Mouse (Mus musculus) heart, postnatal 0 days (tissue): Measurements from ENCODE around the gene Ssbp2. TPM values are rescaled to one million over a fixed set of nuclear protein-coding genes. Genes with fewer than 3 reads are reported as not detected.
A peak's percentile ranks its signal among the peaks of the same experiment; 100 is the strongest.

Source experiments
- ATAC-seq: fragments of 200-750 bp; cut with Nextera tagmentation; 2 replicates; pipeline ENCODE4 v1.8.0; 2017; ENCODE audit warnings: low read depth, moderate number of reproducible peaks, moderate library complexity; ENCODE audit not compliant: insufficient read depth
- DNase-seq: peaks from one replicate; pipeline ENCODE4 v3.0.0-alpha.2; 2016; ENCODE audit warnings: low spot score
- H3K27ac ChIP-seq: fragments of 300-500 bp; sonication (generic); 2 replicates; pipeline ENCODE4 v1.5.1; 2014; ENCODE audit warnings: low read depth, mild to moderate bottlenecking
- H3K27me3 ChIP-seq: fragments of 300-500 bp; sonication (generic); 2 replicates; pipeline ENCODE4 v1.6.1; 2014; ENCODE audit warnings: low read length, mixed read lengths; ENCODE audit not compliant: control insufficient read depth, insufficient read depth
- H3K36me3 ChIP-seq: fragments of 300-500 bp; sonication (generic); replicated peaks from 2 replicates; pipeline ENCODE4 v1.6.1; 2014; ENCODE audit warnings: low read length, mixed read lengths; ENCODE audit not compliant: control insufficient read depth, insufficient read depth
- H3K4me1 ChIP-seq: fragments of 300-500 bp; sonication (generic); 2 replicates; pipeline ENCODE4 v1.6.1; 2014; ENCODE audit warnings: antibody characterized with exemption; ENCODE audit not compliant: control insufficient read depth, insufficient read depth
- H3K4me2 ChIP-seq: fragments of 300-500 bp; sonication (generic); 2 replicates; pipeline ENCODE4 v1.6.1; 2014; ENCODE audit warnings: low read depth, mild to moderate bottlenecking, low read length, moderate library complexity
- H3K4me3 ChIP-seq: fragments of 300-500 bp; sonication (generic); 2 replicates; pipeline ENCODE4 v1.5.1; 2014; ENCODE audit warnings: low read depth, low read length
- H3K9ac ChIP-seq: fragments of 300-500 bp; sonication (generic); replicated peaks from 2 replicates; pipeline ENCODE4 v1.6.1; 2014; ENCODE audit warnings: low read depth, low read length, mixed read lengths
- H3K9me3 ChIP-seq: fragments of 300-500 bp; sonication (generic); replicated peaks from 2 replicates; pipeline ENCODE4 v1.6.1; 2016; ENCODE audit warnings: low read length; ENCODE audit not compliant: control insufficient read depth
- CTCF ChIP-seq: IDR thresholded peaks from 2 replicates; pipeline ENCODE4 v1.5.1; 2016; ENCODE audit warnings: antibody characterized with exemption, control low read depth, low read depth
- EP300 ChIP-seq: IDR thresholded peaks from 2 replicates; pipeline ENCODE4 v1.6.1; 2016; ENCODE audit warnings: antibody characterized with exemption, low read depth
- WGBS: fragments of 180-500 bp; shearing (Covaris S2); extraction: QIAGEN DNeasy Blood & Tissue Kit; methylation state at CpG from one replicate; pipeline ENCODE4 v1.1.7; 2014; 5-methylcytosine and 5-hydroxymethylcytosine counted together
- polyA plus RNA-seq: library from polyadenylated mRNA; unstranded; fragments of >200 nt; fragmentation: Nextera tagmentation; extraction: Ambion mirVana; gene quantifications from 2 replicates; pipeline ENCODE4 v1.2.1, GENCODE M21; 2015
- total RNA-seq: library from RNA; depleted of rRNA; stranded (reverse); fragments of >200 nt; gene quantifications from 2 replicates; pipeline ENCODE4 v1.2.3, GENCODE M21; 2014; ENCODE audit warnings: low replicate concordance; rRNA removed

Gene Ssbp2
- total RNA-seq (74.2 and 85.1 TPM in 2 replicates), polyA plus RNA-seq (70.8 and 75.7 TPM in 2 replicates)

DNA sequence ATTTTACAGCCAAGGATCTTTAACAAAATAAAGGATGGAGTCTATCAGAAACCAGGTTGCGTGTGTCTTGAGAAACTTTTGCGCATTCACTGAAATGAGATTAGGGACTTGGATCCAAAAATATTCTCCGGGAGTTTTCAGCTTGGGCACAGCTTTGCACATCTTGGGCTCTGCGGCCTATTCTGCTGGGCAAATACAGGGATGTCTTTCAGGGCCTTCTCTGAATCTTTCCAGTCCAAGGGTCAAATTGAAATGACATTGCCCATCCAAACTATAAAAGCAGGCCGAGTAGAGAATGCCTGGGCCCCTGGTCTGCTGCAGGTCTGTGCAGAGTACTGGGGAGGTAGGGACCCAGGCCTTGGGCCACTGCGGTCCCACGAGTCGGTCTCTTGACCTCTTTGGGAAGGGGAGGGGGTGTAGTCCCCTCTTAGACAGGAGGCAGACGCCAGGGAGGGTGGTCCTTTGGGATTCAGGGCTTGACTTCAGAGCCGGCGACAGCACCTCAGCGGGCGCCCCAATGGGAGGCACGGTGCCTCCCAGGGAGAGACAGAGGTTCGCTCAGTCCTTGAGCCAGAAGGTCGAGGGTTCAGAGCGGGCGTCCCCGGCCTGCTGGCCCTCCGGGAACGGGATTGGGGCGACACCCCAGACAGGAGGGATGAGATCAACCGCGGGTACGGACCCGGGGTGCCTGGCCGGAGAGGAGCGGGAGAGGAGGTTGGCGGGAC lies at the start of gene Ssbp2:
Gene Ssbp2 (plus strand): TSS at position 388 of the 725 bp plus-strand sequence.
- Histone ChIP-seq H3K27me3 (no peaks in the 10 kb centered on the region), H3K4me1 (peaks cover 17% of the 10 kb centered on the region), H3K4me2 (peak within 1 kb of the TSS; percentile 84), H3K9me3 (no peaks in the 10 kb centered on the region), H3K36me3 (no peaks in the 10 kb centered on the region), H3K4me3 (peak within 1 kb of the TSS; percentile 81), H3K27ac (peak within 1 kb of the TSS; percentile 96), H3K9ac (peak within 1 kb of the TSS; percentile 87)
- peak; percentile 52 for ATAC-seq
- 11% methylated on average over 23 of the region's 29 CpGs for WGBS
- DNase-seq: no peak
- TF ChIP-seq CTCF (no peak), EP300 (no peak)

DNA sequence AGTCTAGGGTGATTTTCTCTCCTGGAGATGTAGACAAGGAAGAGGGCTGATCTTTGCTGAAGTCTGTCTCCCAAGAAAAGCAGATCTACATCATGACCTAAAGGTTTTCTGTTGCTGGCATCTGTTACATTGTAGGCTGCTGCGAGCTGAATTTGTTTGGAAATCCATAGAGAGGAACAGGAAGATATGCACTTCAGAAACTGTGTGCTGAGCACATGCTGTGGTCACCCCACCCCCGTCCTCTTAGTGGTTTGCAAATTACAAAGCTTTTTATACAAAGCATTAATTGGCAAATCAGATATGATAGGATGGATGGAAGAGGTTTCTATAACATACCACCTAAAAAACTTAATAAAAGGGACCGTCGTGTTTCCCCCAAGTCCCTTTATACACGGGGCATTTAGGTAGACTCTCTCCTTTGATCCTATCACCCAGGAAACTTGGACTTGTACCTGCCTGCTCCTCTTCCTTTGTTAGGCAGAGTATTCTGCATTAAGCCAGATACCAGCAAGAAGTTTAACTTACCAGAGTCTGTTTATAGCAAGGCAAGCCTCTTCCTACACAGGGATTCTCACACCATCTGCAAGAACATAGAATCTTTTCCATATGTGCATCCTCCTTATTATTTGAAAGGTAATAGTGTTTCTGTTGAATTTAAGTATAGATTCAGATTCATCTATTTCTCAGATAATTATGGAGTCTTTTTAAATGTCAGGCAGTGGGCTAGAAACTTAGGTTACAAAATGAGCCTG lies 46.2 kb upstream of the Ssbp2 start:
- ATAC-seq: no peak
- Histone ChIP-seq H3K9me3 (no peaks in the 10 kb centered on the region), H3K9ac (no peak overlapping the region), H3K4me3 (no peak overlapping the region), H3K27ac (no peak overlapping the region), H3K4me2 (no peak overlapping the region), H3K4me1 (no peaks in the 10 kb centered on the region), H3K36me3 (no peaks in the 10 kb centered on the region), H3K27me3 (no peaks in the 10 kb centered on the region)
- no peak for DNase-seq
- TF ChIP-seq CTCF: no peak
- no peak for TF ChIP-seq EP300
- 83% methylated on average over 5 of the region's 5 CpGs for WGBS

GRCm38 (mm10) chr13:91415896-91416295 lies 44.2 kb upstream of the Ssbp2 start:
- Histone ChIP-seq H3K9ac (no peak overlapping the region), H3K27ac (no peak overlapping the region), H3K36me3 (no peaks in the 10 kb centered on the region), H3K27me3 (no peaks in the 10 kb centered on the region), H3K9me3 (no peaks in the 10 kb centered on the region), H3K4me1 (no peaks in the 10 kb centered on the region), H3K4me2 (no peak overlapping the region), H3K4me3 (no peak overlapping the region)
- TF ChIP-seq EP300 (no peak), CTCF (no peak)
- DNase-seq: no peak
- no peak for ATAC-seq
- 66% methylated on average over 4 of the region's 4 CpGs for WGBS

DNA sequence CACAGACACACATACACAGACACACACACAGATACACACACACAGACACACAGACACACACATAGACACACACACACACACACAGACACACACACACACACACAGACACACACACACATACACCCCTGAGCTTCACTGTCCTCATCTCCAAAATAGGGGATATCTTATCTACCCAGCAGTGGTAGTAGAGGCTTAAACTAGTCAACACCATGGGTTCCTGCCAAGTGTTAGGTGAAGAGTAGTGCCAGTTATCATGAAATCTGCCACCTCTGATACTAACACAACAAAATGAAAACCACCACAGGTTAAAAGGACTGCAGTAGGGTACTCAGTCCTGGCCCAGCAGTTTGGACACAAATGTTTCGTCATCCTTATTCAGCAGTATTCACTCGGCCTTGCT lies 43.4 kb upstream of the Ssbp2 start:
- WGBS: 44% methylated on average over 2 of the region's 2 CpGs
- H3K9me3 ChIP-seq: no peaks in the 10 kb centered on the region
- TF ChIP-seq EP300 (no peak), CTCF (no peak)
- no peak overlapping the region for H3K4me2 ChIP-seq
- DNase-seq (no peak), ATAC-seq (no peak)
- no peaks in the 10 kb centered on the region for H3K27me3 ChIP-seq
- no peak overlapping the region for H3K4me3 ChIP-seq
- H3K27ac ChIP-seq: no peak overlapping the region
- no peak overlapping the region for H3K9ac ChIP-seq
- H3K36me3 ChIP-seq: no peaks in the 10 kb centered on the region
- H3K4me1 ChIP-seq: no peaks in the 10 kb centered on the region

- H3K27ac ChIP-seq: no peak overlapping the region
- 17% methylated on average over 9 of the region's 9 CpGs for WGBS
- DNase-seq: peak; percentile 45
- H3K9ac ChIP-seq: no peak overlapping the region
- H3K9me3 ChIP-seq: no peaks in the 10 kb centered on the region
- no peaks in the 10 kb centered on the region for H3K36me3 ChIP-seq
- no peaks in the 10 kb centered on the region for H3K27me3 ChIP-seq
- ATAC-seq: no peak
- TF ChIP-seq EP300: no peak
- no peak for TF ChIP-seq CTCF
- H3K4me1 ChIP-seq: no peaks in the 10 kb centered on the region
- H3K4me2 ChIP-seq: peak overlapping the region; percentile 15
- H3K4me3 ChIP-seq: no peak overlapping the region
These were observed 38.6 kb upstream of the Ssbp2 start for GRCm38 (mm10) chr13:91421387-91421949.
